Mouse (Mus musculus) heart, embryonic 11.5 days (tissue): Measurements from ENCODE around the gene Ndufs2. TPM values are rescaled to one million over a fixed set of nuclear protein-coding genes. Genes with fewer than 3 reads are reported as not detected.

Experiments used
- ATAC-seq: fragments of 200-750 bp; cut with Nextera tagmentation; replicated peaks from 2 replicates; pipeline ENCODE4 v1.8.0; 2017; ENCODE audit warnings: moderate library complexity; ENCODE audit not compliant: insufficient number of reproducible peaks, low FRiP score, low TSS enrichment
- H3K27ac ChIP-seq: fragments of 300-500 bp; sonication (generic); 2 replicates; pipeline ENCODE4 v1.5.1; 2014; ENCODE audit warnings: mild to moderate bottlenecking, low read depth, low read length
- H3K27me3 ChIP-seq: fragments of 300-500 bp; sonication (generic); 2 replicates; pipeline ENCODE4 v1.6.1; 2014; ENCODE audit warnings: mild to moderate bottlenecking, low read length, mixed read lengths; ENCODE audit not compliant: control insufficient read depth, insufficient read depth
- H3K36me3 ChIP-seq: fragments of 300-500 bp; sonication (generic); 2 replicates; pipeline ENCODE4 v1.6.1; 2014; ENCODE audit warnings: mild to moderate bottlenecking, low read length, moderate library complexity, mixed read lengths; ENCODE audit not compliant: control insufficient read depth, insufficient read depth
- H3K4me1 ChIP-seq: fragments of 300-500 bp; sonication (generic); 2 replicates; pipeline ENCODE4 v1.6.1; 2014; ENCODE audit warnings: low read length; ENCODE audit not compliant: control insufficient read depth, insufficient read depth
- H3K4me2 ChIP-seq: fragments of 300-500 bp; sonication (generic); 2 replicates; pipeline ENCODE4 v1.6.1; 2014; ENCODE audit warnings: mild to moderate bottlenecking, moderate library complexity
- H3K4me3 ChIP-seq: fragments of 300-500 bp; sonication (generic); 2 replicates; pipeline ENCODE4 v1.5.1; 2014; ENCODE audit warnings: low read depth, low read length
- H3K9ac ChIP-seq: fragments of 300-500 bp; sonication (generic); 2 replicates; pipeline ENCODE4 v1.6.1; 2014; ENCODE audit warnings: mild to moderate bottlenecking, low read depth, low read length, moderate library complexity
- H3K9me3 ChIP-seq: fragments of 300-500 bp; sonication (generic); replicated peaks from 2 replicates; pipeline ENCODE4 v1.6.1; 2016; ENCODE audit warnings: low read length; ENCODE audit not compliant: control insufficient read depth
- WGBS: fragments of 180-500 bp; shearing (Covaris S2); extraction: QIAGEN DNeasy Blood & Tissue Kit; methylation state at CpG from one replicate; pipeline ENCODE4 v1.1.7; 2014; ENCODE audit not compliant: insufficient replicate concordance; 5-methylcytosine and 5-hydroxymethylcytosine counted together
- polyA plus RNA-seq: library from polyadenylated mRNA; unstranded; fragments of >200 nt; fragmentation: Nextera tagmentation; extraction: Ambion mirVana; gene quantifications from 2 replicates; pipeline ENCODE4 v1.2.1, GENCODE M21; 2014

Ndufs2 gene
- polyA plus RNA-seq, 1 experiment from 2014 or later, result 446 TPM

DNA sequence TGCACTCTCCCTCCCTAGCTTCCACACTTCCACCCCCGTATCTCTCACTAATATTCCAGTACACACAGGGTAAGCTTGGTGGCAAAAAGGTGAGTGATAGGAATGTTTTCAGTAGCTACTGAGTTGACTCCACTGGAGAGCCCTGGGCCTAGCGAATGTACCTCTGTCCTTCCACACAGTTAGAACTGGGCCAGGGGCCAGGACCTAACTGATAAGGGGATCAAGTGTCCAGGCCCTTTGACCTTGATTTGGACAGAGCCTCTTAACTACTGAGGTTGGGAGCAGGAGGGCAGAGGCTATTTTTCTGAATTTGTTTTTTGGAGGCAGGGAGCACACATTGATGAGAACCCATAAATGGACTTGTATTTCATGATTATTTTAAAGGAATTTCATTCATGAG is 27.4 kb downstream of the Ndufs2 start:
- Histone ChIP-seq H3K4me2 (no peak overlapping the region), H3K27me3 (no peaks in the 10 kb centered on the region), H3K9me3 (no peaks in the 10 kb centered on the region), H3K36me3 (peaks cover 10% of the 10 kb centered on the region), H3K27ac (no peak overlapping the region), H3K4me1 (peaks cover 13% of the 10 kb centered on the region), H3K9ac (no peak overlapping the region), H3K4me3 (no peak overlapping the region)
- no peak for ATAC-seq
- 59% methylated on average over 2 of the region's 2 CpGs for WGBS

DNA sequence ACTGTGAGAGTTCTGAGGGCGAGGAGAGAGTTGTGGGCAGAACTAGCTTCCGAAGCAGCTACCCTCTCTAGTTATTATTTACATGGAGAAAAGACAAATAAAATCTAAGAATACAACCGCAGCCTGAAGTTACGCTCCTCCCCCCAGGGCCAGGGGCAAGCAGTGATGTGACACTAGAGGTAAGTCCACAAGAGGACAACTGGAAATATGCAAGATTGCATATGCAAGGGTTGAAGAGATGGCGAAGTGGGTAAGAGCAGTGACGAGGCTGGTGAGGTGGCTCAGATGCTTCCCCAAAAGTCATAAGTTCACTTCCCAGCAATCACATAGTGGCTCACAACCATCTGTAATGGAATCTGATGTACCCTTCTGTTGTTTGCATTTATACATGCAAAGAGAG is 28.0 kb downstream of the Ndufs2 start:
- H3K9ac ChIP-seq, result peak overlapping the region; percentile 52
- H3K4me3 ChIP-seq, result peak overlapping the region; percentile 65
- H3K27me3 ChIP-seq, result no peaks in the 10 kb centered on the region
- ATAC-seq, result no peak
- 86% methylated on average over 6 of the region's 6 CpGs for WGBS
- H3K9me3 ChIP-seq, result no peaks in the 10 kb centered on the region
- peaks cover 13% of the 10 kb centered on the region for H3K4me1 ChIP-seq
- H3K4me2 ChIP-seq, result peak overlapping the region; percentile 59
- H3K36me3 ChIP-seq, result peaks cover 10% of the 10 kb centered on the region
- peak overlapping the region; percentile 85 for H3K27ac ChIP-seq

DNA sequence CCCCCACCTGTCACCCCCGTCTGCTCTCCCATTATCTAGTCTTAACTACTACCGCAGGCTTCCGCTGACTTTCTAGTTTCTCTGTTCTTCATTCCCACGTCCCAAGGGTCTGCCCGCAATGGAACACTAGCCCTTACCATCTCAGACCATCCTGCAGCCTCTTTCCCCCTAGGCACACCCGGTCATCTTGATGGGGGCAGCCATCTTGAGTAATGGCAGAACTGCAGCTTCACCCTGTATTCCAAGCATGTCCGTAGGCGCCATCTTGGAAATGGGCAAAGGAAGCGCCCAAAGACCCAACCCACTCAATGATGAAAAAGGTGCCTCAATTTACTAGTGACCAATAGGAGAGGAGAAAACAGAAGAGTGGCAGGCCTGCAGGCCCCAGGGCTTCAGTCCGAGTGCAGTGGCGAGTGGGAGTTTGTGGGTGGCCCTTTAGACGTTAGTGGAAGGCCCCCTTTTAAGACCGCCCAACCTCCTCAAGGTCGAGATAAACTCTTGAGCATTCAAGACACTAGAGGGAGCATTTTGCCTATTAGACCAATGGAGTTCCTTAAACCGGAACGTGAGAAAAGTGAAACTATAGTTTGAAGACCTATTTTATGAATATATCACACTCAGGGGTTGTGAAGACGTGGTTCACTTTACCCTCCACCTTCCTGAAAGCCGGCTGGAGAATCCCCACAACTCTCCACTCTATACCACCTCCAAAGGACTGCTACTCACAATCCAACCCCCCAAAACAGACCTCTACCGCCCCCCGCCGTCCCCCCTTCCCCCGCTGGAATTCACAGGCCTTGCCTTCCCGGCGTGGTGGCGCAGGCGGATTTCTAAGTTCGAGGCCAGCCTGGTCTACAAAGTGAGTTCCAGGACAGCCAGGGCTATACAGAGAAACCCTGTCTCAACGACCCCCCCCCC is 28.7 kb downstream of the Ndufs2 start, which contains the start of gene Tomm40l:
Gene Tomm40l (minus strand): TSS at position 277 of the 918 bp plus-strand sequence.
- peaks cover 13% of the 10 kb centered on the region for H3K4me1 ChIP-seq
- H3K27me3 ChIP-seq, result no peaks in the 10 kb centered on the region
- ATAC-seq, result peak; percentile 96

DNA sequence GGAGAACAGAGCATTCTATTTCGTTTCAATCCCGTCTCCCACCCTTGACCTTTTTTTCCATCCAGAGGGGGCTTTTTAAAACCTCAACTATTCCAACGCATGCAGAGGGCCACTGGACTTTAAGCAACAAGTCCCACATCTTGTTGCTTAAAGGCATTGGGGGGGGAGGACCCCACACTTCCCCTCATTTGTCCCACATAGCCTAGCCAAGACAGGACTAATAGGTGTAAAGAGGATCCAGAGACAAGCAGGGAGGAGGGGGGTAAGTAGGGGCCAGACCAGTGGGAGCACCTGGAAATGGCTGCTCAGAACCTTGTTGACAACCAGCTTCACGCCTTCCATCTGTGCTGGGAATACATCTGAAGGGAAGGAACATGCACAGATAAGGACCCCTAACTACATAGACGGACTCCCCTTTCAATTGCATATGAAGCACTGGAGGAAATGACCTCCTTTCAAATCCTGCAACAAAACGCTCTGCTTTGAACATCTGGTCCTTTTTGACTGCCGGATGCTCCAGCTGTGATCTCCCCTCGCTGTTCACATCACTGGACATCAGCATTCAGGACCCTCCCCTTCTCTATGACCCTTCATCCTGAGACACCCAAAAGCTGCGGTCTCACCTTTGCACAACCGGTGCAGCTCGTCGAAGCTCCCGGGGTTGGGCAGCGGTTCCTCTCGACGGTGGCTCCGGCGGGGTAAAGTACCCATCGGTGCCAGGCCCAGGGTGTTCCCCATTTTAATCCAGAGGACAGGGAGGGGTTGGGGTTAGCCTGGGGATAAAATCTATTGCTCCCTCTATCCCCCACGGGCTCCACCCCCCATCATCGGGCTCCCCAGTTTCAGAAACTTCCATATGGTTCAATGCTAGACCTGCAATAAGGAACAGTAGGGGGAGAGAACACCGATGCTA is 29.7 kb downstream of the Ndufs2 start:
- WGBS, result 6% methylated on average over 22 of the region's 22 CpGs
- Histone ChIP-seq H3K9ac (peak overlapping the region; percentile 75), H3K27me3 (no peaks in the 10 kb centered on the region), H3K4me3 (peak overlapping the region; percentile 65), H3K4me2 (peak overlapping the region; percentile 88), H3K4me1 (peaks cover 13% of the 10 kb centered on the region), H3K36me3 (peaks cover 10% of the 10 kb centered on the region), H3K9me3 (no peaks in the 10 kb centered on the region), H3K27ac (no peak overlapping the region)
- no peak for ATAC-seq

More for the DNA sequence above, 28.7 kb downstream of the Ndufs2 start, which contains the start of gene Tomm40l:
- Histone ChIP-seq H3K9me3 (no peaks in the 10 kb centered on the region), H3K36me3 (peaks cover 10% of the 10 kb centered on the region), H3K27ac (peak within 1 kb of the TSS; percentile 85), H3K9ac (peak within 1 kb of the TSS; percentile 75), H3K4me3 (peak within 1 kb of the TSS; percentile 65), H3K4me2 (peak within 1 kb of the TSS; percentile 88)
- 2% methylated on average over 28 of the region's 28 CpGs for WGBS

DNA sequence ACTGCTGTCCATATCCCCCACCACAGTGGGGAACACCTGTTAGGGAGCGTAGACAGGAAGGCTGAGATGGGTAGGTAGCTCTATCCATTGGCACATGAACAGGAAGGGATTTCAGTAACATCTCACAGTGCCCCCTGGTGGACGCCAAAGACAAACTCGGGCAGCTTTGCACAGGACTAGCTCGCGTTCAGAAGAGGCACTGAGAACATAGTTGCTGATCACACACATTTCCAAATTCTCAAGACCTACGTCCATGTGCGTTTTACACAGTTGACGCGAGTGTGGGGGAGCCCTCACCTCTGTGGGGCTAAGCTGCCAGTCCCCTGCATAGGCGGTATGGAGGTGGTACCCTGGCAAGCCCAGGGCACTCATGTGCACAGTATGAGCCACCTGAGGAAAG is 30.3 kb downstream of the Ndufs2 start:
- peak overlapping the region; percentile 88 for H3K4me2 ChIP-seq
- H3K36me3 ChIP-seq, result peaks cover 10% of the 10 kb centered on the region
- WGBS, result 15% methylated on average over 10 of the region's 10 CpGs
- H3K27me3 ChIP-seq, result no peaks in the 10 kb centered on the region
- ATAC-seq, result no peak
- no peaks in the 10 kb centered on the region for H3K9me3 ChIP-seq
- H3K4me1 ChIP-seq, result peaks cover 13% of the 10 kb centered on the region
- H3K9ac ChIP-seq, result no peak overlapping the region
- peak overlapping the region; percentile 65 for H3K4me3 ChIP-seq
- H3K27ac ChIP-seq, result no peak overlapping the region

DNA sequence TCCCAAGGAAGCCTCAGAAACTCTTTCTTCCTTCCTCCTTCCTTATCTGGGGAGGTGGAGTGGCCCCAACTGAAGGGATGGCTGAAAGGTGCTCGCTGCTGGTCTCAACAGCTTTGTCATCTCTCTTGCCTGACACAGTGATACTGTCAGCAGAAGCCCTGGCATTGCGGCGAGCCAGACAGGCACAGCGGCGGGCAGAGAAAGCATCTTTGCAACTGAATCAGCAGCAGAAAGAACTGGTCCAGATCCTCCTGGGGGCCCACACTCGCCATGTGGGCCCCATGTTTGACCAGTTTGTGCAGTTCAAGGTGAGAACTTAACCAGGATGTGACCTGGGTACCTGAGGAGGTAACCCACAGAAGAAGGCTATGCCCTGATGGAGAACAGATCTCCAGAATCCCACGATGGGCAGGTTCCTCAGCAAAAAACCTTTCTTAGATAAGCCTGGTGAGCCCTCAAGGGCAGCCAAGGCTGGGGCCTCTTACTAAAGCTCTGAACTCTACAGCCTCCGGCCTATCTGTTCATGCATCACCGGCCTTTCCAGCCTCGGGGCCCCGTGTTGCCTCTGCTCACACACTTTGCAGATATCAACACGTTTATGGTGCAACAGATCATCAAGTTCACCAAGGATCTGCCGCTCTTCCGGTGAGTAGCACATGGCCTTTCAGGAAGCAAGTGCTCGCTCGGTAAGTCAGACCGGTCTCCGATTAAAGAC is 34.8 kb downstream of the Ndufs2 start:
- Histone ChIP-seq H3K9me3 (no peaks in the 10 kb centered on the region), H3K4me2 (no peak overlapping the region), H3K9ac (no peak overlapping the region), H3K4me3 (no peak overlapping the region), H3K36me3 (peaks cover 10% of the 10 kb centered on the region), H3K27ac (no peak overlapping the region), H3K4me1 (peaks cover 5% of the 10 kb centered on the region), H3K27me3 (no peaks in the 10 kb centered on the region)
- 71% methylated on average over 18 of the region's 18 CpGs for WGBS
- no peak for ATAC-seq

DNA sequence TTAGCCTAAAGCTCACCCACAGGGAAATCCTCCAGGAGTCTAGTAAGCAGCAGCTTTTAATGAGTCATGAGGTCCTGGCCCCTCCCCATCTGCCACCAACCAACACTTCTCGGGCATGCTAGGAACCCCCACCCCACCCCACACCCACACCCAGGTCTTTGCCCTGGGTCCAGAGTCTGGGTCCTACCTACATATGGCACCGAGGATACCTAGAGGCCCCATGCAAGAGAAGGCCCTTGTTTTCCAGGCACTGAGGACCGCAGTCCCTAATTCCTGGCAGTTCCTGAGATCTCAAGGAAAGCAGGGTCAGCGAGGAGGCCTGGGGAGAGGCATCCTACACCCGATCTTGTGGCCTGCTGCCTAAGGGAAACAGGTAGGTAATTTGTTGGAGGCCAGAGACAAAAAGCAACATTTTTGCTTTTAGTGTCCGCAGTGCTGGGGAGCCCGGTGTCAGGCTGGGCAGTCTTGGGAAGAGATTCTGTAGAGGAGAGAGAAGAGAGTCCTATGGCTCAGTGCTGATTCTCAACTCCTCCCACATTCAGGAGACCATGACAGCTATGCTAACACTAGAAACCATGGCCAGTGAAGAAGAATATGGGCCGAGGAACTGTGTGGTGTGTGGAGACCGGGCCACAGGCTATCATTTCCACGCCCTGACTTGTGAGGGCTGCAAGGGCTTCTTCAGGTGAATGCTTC is 37.2 kb downstream of the Ndufs2 start, which contains the start of gene Nr1i3:
Gene Nr1i3 (plus strand): TSS at position 170 of the 696 bp plus-strand sequence.
- Histone ChIP-seq H3K36me3 (no peaks in the 10 kb centered on the region), H3K4me1 (peaks cover 5% of the 10 kb centered on the region; the same call in 1 of the 2 replicates), H3K4me2 (no peak within 1 kb of the TSS), H3K9me3 (no peaks in the 10 kb centered on the region), H3K27ac (no peak within 1 kb of the TSS), H3K4me3 (no peak within 1 kb of the TSS), H3K9ac (no peak within 1 kb of the TSS), H3K27me3 (no peaks in the 10 kb centered on the region)
- ATAC-seq, result no peak
- 71% methylated on average over 10 of the region's 10 CpGs for WGBS
